Mouse (Mus musculus) lung, postnatal 0 days (tissue): ENCODE results near the gene Gm3055. TPM values are rescaled to one million over a fixed set of nuclear protein-coding genes. Genes with fewer than 3 reads are reported as not detected.
"Not testable (repeated sequence)": the region's sequence is repeated elsewhere in the genome, so short reads cannot be mapped to it uniquely, and the experiment has no call there.

ENCODE experiments used
- ATAC-seq: fragments of 200-750 bp; cut with Nextera tagmentation; 2 replicates; pipeline ENCODE4 v1.8.0; 2017; ENCODE audit warnings: moderate library complexity
- DNase-seq: peaks from one replicate; pipeline ENCODE4 v3.0.0-alpha.2; 2016; ENCODE audit warnings: low spot score
- H3K27ac ChIP-seq: fragments of 300-500 bp; sonication (generic); 2 replicates; pipeline ENCODE4 v1.5.1; 2014; ENCODE audit warnings: antibody characterized with exemption, mild to moderate bottlenecking, low read length, mixed read lengths
- H3K27me3 ChIP-seq: fragments of 300-500 bp; sonication (generic); replicated peaks from 2 replicates; pipeline ENCODE4 v1.6.1; 2014; ENCODE audit warnings: low read length, mixed read lengths; ENCODE audit not compliant: insufficient read depth
- H3K36me3 ChIP-seq: fragments of 300-500 bp; sonication (generic); 2 replicates; pipeline ENCODE4 v1.6.1; 2014; ENCODE audit warnings: low read length, mixed read lengths; ENCODE audit not compliant: insufficient read depth
- H3K4me1 ChIP-seq: fragments of 300-500 bp; sonication (generic); 2 replicates; pipeline ENCODE4 v1.6.1; 2014; ENCODE audit warnings: antibody characterized with exemption, low read depth, low read length, mixed read lengths; ENCODE audit not compliant: insufficient read depth
- H3K4me2 ChIP-seq: fragments of 300-500 bp; sonication (generic); replicated peaks from 2 replicates; pipeline ENCODE4 v1.6.1; 2014; ENCODE audit warnings: low read depth, mild to moderate bottlenecking, low read length, moderate library complexity, mixed read lengths
- H3K4me3 ChIP-seq: fragments of 300-500 bp; sonication (generic); 2 replicates; pipeline ENCODE4 v1.5.1; 2014; ENCODE audit warnings: low read depth, low read length
- H3K9ac ChIP-seq: fragments of 300-500 bp; sonication (generic); replicated peaks from 2 replicates; pipeline ENCODE4 v1.6.1; 2014; ENCODE audit warnings: low read depth, mild to moderate bottlenecking
- H3K9me3 ChIP-seq: fragments of 300-500 bp; sonication (generic); 2 replicates; pipeline ENCODE4 v1.6.1; 2016; ENCODE audit warnings: low read length, mixed read lengths
- WGBS: fragments of 180-500 bp; shearing (Covaris S2); extraction: QIAGEN DNeasy Blood & Tissue Kit; methylation state at CpG from one replicate; pipeline ENCODE4 v1.1.7; 2014; 5-methylcytosine and 5-hydroxymethylcytosine counted together
- polyA plus RNA-seq: library from polyadenylated mRNA; unstranded; fragments of >200 nt; fragmentation: Nextera tagmentation; extraction: Ambion mirVana; gene quantifications from 2 replicates; pipeline ENCODE4 v1.2.1, GENCODE M21; 2015

Gm3055 gene
- polyA plus RNA-seq = 2.7 and 3.1 TPM in 2 replicates

DNA sequence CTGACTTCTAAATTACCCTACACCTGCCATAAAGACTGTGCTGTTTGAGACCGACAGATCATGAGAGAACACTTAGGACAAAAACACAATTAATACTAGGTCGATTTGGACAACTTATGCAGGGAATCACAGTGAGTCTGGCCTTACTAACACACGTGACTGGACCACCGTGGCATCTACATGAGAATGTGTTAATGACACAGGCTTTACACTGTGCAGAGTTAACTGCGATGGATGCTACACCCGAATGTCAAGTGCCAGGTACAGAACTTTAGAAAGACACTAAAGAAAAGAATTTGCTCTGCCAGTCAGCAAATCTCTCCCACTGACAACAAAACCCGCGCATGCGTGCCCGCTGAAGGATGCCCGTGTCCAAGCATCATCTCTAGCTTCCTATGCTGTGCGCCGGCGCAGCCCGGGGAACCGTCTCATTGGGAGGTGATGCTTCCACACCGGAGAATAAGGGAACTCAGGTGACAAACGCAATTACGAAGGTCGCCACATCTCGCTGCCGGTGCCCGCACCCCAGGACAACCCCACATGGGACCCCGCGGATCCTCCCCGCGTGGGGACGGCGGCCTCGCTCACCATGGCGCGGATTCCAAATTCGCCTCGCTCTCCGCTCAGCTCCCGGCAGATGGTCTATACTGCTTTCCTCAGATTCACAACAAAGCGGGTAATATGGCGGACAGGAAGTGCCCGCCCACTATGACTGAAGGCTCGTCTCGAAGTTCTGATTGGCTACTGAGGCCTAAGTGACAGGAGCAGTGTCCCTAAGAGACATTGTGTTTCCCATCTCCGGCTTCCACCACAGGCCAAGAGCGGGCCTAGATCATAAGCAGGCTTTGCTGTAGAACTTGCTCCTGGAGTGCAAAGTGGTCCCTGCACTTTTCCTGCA lies at the start of gene Gm3055:
Gene Gm3055 (minus strand): TSS at position 656 of the 898 bp plus-strand sequence.
- not testable (repeated sequence) for H3K36me3 ChIP-seq, H3K27ac ChIP-seq, DNase-seq, H3K4me2 ChIP-seq, H3K27me3 ChIP-seq, H3K9ac ChIP-seq, H3K9me3 ChIP-seq, H3K4me3 ChIP-seq, H3K4me1 ChIP-seq
- peak; percentile 96 for ATAC-seq
- no CpG with 5 or more reads among the region's 43 CpGs for WGBS

DNA sequence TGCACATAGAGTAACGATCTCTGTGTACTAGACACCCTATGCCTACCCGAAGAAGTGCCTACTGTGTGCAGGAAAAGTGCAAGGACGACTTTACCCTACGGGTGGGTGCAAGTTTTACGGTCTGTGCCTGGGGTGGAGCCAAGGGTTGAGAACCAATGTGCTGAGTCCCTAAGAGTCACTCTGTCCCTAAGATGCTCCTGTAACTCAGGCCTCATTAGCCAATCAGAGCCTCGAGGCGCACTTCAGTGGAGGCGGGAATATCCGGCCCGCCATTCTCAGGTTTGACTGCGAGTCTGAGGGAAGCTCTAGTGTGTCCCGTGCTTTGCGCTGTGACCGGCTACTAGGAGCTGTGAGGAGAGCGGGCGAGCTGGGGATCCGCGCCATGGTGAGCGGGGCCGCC lies 40.9 kb upstream of the Gm3055 start, which contains the start of gene Gm4767:
Gene Gm4767 (plus strand): TSS at position 288 of the 400 bp plus-strand sequence.
- H3K4me3 ChIP-seq, H3K27me3 ChIP-seq, H3K4me2 ChIP-seq, H3K4me1 ChIP-seq, H3K9ac ChIP-seq, ATAC-seq, H3K9me3 ChIP-seq, H3K36me3 ChIP-seq, H3K27ac ChIP-seq: not testable (repeated sequence)
- DNase-seq = peak; percentile 2
- WGBS = 14% methylated on average over 8 of the region's 20 CpGs

DNA sequence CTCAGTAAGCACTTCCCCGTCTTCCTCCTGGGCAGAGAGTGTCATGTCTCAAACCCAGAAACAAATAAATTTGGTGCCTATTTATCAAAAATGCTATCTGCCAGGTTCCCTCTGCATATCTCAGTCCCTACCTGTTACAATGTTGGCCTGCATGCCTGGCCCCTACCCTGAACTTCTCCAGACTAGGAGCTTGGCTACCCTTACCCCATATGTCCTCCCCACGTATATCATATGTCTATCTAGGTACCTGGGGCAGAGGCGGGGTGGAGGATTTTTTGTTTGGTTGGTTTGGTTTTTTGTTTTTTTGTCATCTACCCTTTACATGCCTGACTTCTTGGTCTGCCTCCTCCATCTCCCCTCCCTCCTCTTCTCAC lies 430 bp upstream of the Gm3055 start:
- not testable (repeated sequence) for H3K4me2 ChIP-seq, H3K4me3 ChIP-seq, H3K9me3 ChIP-seq, H3K36me3 ChIP-seq, H3K27ac ChIP-seq, H3K9ac ChIP-seq, H3K4me1 ChIP-seq, H3K27me3 ChIP-seq, DNase-seq
- no CpG with 5 or more reads among the region's 3 CpGs for WGBS
- ATAC-seq = 0 out of 2 replicates have a peak, but pooled peaks have one; percentile 28

DNA sequence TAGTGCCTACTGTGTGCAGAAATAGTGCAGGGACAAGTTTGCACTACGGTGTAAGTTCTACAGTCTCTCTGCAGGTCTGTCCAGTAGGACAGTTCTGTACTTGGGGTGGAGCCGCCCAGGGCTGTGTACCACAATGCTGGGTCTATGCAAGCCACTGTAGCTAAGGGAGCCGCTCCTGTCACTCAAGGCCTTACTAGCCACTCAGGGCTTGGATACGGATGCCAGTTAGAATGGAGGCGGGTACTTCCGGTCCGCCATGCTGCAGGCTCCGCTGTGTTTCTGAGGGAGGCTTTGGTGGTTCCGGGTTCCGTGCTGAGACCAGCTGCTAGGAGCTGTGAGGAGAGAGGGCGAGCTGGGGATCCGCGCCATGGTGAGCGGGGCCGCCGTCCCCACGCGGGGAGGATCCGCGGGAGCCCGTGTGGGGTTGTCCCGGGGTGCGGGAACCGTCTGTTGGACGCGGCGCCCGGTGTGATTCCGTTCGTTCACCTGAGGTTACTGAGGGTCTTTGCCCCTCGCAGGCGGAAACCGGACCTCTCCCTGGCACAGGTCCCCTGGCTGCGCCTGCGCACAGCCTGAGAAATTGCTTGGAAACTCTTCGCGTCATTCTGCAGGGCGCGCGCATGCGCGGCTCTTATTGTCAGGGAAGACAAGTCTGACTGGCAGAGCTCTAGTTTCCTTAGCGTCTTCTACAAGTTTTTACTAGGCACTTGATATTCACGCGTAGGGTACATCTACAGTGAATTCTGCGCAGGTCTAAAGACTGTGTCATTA lies 66.2 kb downstream of the Gm3055 start, which contains the start of gene Zfp433:
Gene Zfp433 (plus strand): TSS at position 295 of the 771 bp plus-strand sequence.
- H3K4me2 ChIP-seq, H3K9me3 ChIP-seq, H3K27ac ChIP-seq, H3K27me3 ChIP-seq, H3K4me1 ChIP-seq, H3K36me3 ChIP-seq, H3K9ac ChIP-seq, H3K4me3 ChIP-seq, DNase-seq: not testable (repeated sequence)
- ATAC-seq = peak; percentile 99
- no CpG with 5 or more reads among the region's 46 CpGs for WGBS

Other genes with a start within 250 kb of the Gm3055 start
- 4.2 and 4.6 TPM in 2 replicates for gene Gna15, start 246.9 kb downstream of the Gm3055 start, polyA plus RNA-seq
- 62.5 and 63.2 TPM in 2 replicates for gene Gna11, start 226.0 kb downstream of the Gm3055 start, polyA plus RNA-seq
- 467 and 473 TPM in 2 replicates for gene Aes, start 211.7 kb downstream of the Gm3055 start, polyA plus RNA-seq
- gene Tle2, start 196.6 kb downstream of the Gm3055 start, polyA plus RNA-seq = 29.9 and 37.0 TPM in 2 replicates
- gene Tle6, start 170.1 kb downstream of the Gm3055 start, polyA plus RNA-seq = 12.8 and 18.5 TPM in 2 replicates
- 0.07 and 0.29 TPM in 2 replicates for gene BC025920, start 164.9 kb downstream of the Gm3055 start, polyA plus RNA-seq
- 24.1 and 24.2 TPM in 2 replicates for gene Sirt6, start 143.4 kb downstream of the Gm3055 start, polyA plus RNA-seq
- 4.4 and 5.3 TPM in 2 replicates for gene Ankrd24, start 142.6 kb downstream of the Gm3055 start, polyA plus RNA-seq
- 2.6 and 2.9 TPM in 2 replicates for gene Gm10778, start 122.1 kb downstream of the Gm3055 start, polyA plus RNA-seq
- gene Zfp433, start 66.3 kb downstream of the Gm3055 start, polyA plus RNA-seq = 10.1 and 12.5 TPM in 2 replicates
- 1.4 and 1.8 TPM in 2 replicates for gene Gm4767, start 41.0 kb upstream of the Gm3055 start, polyA plus RNA-seq
- 6.1 and 7.7 TPM in 2 replicates for gene Gm32687, start 92.8 kb upstream of the Gm3055 start, polyA plus RNA-seq
- 0.73 and 0.99 TPM in 2 replicates for gene Zfp781, start 159.3 kb upstream of the Gm3055 start, polyA plus RNA-seq